In genomic region chr17:79809491-79810316, GRCm38 (mm10) we compare ENCODE assay signal across 25 mouse cellular contexts.
A peak's percentile ranks its signal among the peaks of the same experiment; 100 is the strongest.
DNase-seq lines count a peak whose midpoint lies in the region; ATAC-seq and TF ChIP-seq lines count a peak whose summit lies in the region.
"Had no signal": no experiment of that assay in that cellular context is flagged by ENCODE, and none has a peak within 500 bp of the region (broad histone marks: within the 10 kb centered on the region; RNA-seq: fewer than 3 reads in every experiment).

No protein-coding gene starts in this region.

- no peaks in the 10 kb centered on the region for H3K36me3 ChIP-seq in forebrain, embryonic 14.5 days (ENCODE audit: control insufficient read depth, insufficient read depth, low read length)
- H3K36me3 ChIP-seq in forebrain, embryonic 11.5 days (ENCODE audit: control insufficient read depth, insufficient read depth, low read length), result no peaks in the 10 kb centered on the region
- H3K36me3 ChIP-seq in midbrain, embryonic 11.5 days (ENCODE audit: control insufficient read depth, insufficient read depth, low read length), result no peaks in the 10 kb centered on the region
- H3K36me3 ChIP-seq in midbrain, postnatal 0 days (ENCODE audit: insufficient read depth, low read length), result no peaks in the 10 kb centered on the region
- H3K36me3 ChIP-seq in forebrain, postnatal 0 days (ENCODE audit: insufficient read depth), result no peaks in the 10 kb centered on the region
- no peaks in the 10 kb centered on the region for H3K36me3 ChIP-seq in kidney, embryonic 14.5 days (ENCODE audit: control insufficient read depth, insufficient read depth, low read length)
- H3K36me3 ChIP-seq in neural tube, embryonic 15.5 days, result no peaks in the 10 kb centered on the region
- H3K36me3 ChIP-seq: heart, embryonic 15.5 days; hindbrain, embryonic 13.5 days; limb, embryonic 13.5 days; liver, embryonic 12.5 days; neural tube, embryonic 12.5 days had no signal

- no peaks in the 10 kb centered on the region for H3K27me3 ChIP-seq in forebrain, embryonic 14.5 days (replicated peaks; ENCODE audit: control insufficient read depth, insufficient read depth, low read length)
- peaks cover 8% of the 10 kb centered on the region for H3K27me3 ChIP-seq in forebrain, embryonic 11.5 days (ENCODE audit: control insufficient read depth, insufficient read depth, low read length)
- peaks cover 2% of the 10 kb centered on the region for H3K27me3 ChIP-seq in midbrain, embryonic 11.5 days (ENCODE audit: control insufficient read depth, insufficient read depth, low read length)
- no peaks in the 10 kb centered on the region for H3K27me3 ChIP-seq in midbrain, postnatal 0 days (ENCODE audit: insufficient read depth, low read length)
- no peaks in the 10 kb centered on the region for H3K27me3 ChIP-seq in forebrain, postnatal 0 days (ENCODE audit: insufficient read depth, low read length)
- H3K27me3 ChIP-seq in kidney, embryonic 14.5 days (ENCODE audit: control insufficient read depth, insufficient read depth, low read length), result no peaks in the 10 kb centered on the region
- 0 out of 2 replicates have a peak, but pooled peaks cover 3% of the 10 kb centered on the region for H3K27me3 ChIP-seq in neural tube, embryonic 15.5 days (replicated peaks)
- H3K27me3 ChIP-seq: heart, embryonic 15.5 days; limb, embryonic 13.5 days; liver, embryonic 12.5 days; neural tube, embryonic 12.5 days had no signal

- DNase-seq in forebrain, embryonic 14.5 days (ENCODE audit: low spot score), result peak; percentile 60
- DNase-seq in forebrain, embryonic 11.5 days (ENCODE audit: low spot score), result no peak
- peak; percentile 79 for DNase-seq in midbrain, embryonic 11.5 days (ENCODE audit: low spot score, missing footprints)
- DNase-seq in midbrain, postnatal 0 days (ENCODE audit: low spot score), result no peak
- peak; percentile 3 for DNase-seq in forebrain, postnatal 0 days
- DNase-seq in retina, postnatal 1 day, result peak; percentile 90
- DNase-seq: adrenal gland, postnatal 10 days; cerebellum, adult 2 months; cerebellum, postnatal 25 days; embryo, embryonic 11 days; gastrocnemius, postnatal 36 days; heart, postnatal 36 days; kidney, adult 8-10 months; kidney, postnatal 25 days; layer of hippocampus, postnatal 36 days; lung, adult 18-20 months; lung, postnatal 4 days; right cerebral cortex, adult 18-20 months had no signal

- no peak overlapping the region for H3K9ac ChIP-seq in forebrain, embryonic 14.5 days (ENCODE audit: low read length)
- no peak overlapping the region for H3K9ac ChIP-seq in forebrain, embryonic 11.5 days (ENCODE audit: low read length)
- no peak overlapping the region for H3K9ac ChIP-seq in midbrain, embryonic 11.5 days (ENCODE audit: low read length)
- no peak overlapping the region for H3K9ac ChIP-seq in midbrain, postnatal 0 days (replicated peaks; ENCODE audit: low read length, poor library complexity, severe bottlenecking)
- H3K9ac ChIP-seq in forebrain, postnatal 0 days, result no peak overlapping the region
- H3K9ac ChIP-seq in kidney, embryonic 14.5 days (ENCODE audit: low read depth, low read length), result no peak overlapping the region
- H3K9ac ChIP-seq in neural tube, embryonic 15.5 days (replicated peaks), result no peak overlapping the region
- H3K9ac ChIP-seq: heart, embryonic 15.5 days; hindbrain, embryonic 13.5 days; limb, embryonic 13.5 days; liver, embryonic 12.5 days; neural tube, embryonic 12.5 days had no signal

- TF ChIP-seq CTCF in midbrain, postnatal 0 days (IDR thresholded peaks at IDR 0.05), result no peak
- TF ChIP-seq CTCF in forebrain, postnatal 0 days (IDR thresholded peaks at IDR 0.05; ENCODE audit: low read depth), result no peak

- 74% methylated on average over 23 of the region's 23 CpGs for WGBS in forebrain, embryonic 14.5 days
- 83% methylated on average over 23 of the region's 23 CpGs for WGBS in forebrain, embryonic 11.5 days
- WGBS in midbrain, embryonic 11.5 days, result 84% methylated on average over 23 of the region's 23 CpGs
- 69% methylated on average over 23 of the region's 23 CpGs for WGBS in midbrain, postnatal 0 days
- 62% methylated on average over 23 of the region's 23 CpGs for WGBS in forebrain, postnatal 0 days
- WGBS in kidney, embryonic 14.5 days, result 74% methylated on average over 23 of the region's 23 CpGs
- 88% methylated on average over 23 of the region's 23 CpGs for WGBS in neural tube, embryonic 15.5 days

- no peaks in the 10 kb centered on the region for H3K9me3 ChIP-seq in forebrain, embryonic 14.5 days (replicated peaks; ENCODE audit: control insufficient read depth, low read length)
- no peaks in the 10 kb centered on the region for H3K9me3 ChIP-seq in forebrain, embryonic 11.5 days (ENCODE audit: control insufficient read depth, low read length)
- no peaks in the 10 kb centered on the region for H3K9me3 ChIP-seq in midbrain, embryonic 11.5 days (ENCODE audit: control insufficient read depth, low read length)
- H3K9me3 ChIP-seq in midbrain, postnatal 0 days (ENCODE audit: low read length), result no peaks in the 10 kb centered on the region
- H3K9me3 ChIP-seq in forebrain, postnatal 0 days (ENCODE audit: low read length), result no peaks in the 10 kb centered on the region
- no peaks in the 10 kb centered on the region for H3K9me3 ChIP-seq in kidney, embryonic 14.5 days (ENCODE audit: control insufficient read depth, low read length)
- H3K9me3 ChIP-seq in neural tube, embryonic 15.5 days (replicated peaks), result no peaks in the 10 kb centered on the region
- H3K9me3 ChIP-seq: heart, embryonic 15.5 days; hindbrain, embryonic 13.5 days; limb, embryonic 13.5 days; liver, embryonic 12.5 days; neural tube, embryonic 12.5 days had no signal

- peak overlapping the region; percentile 3 for H3K27ac ChIP-seq in forebrain, embryonic 14.5 days (ENCODE audit: low read depth, low read length)
- H3K27ac ChIP-seq in forebrain, embryonic 11.5 days (ENCODE audit: low read depth, low read length), result no peak overlapping the region
- H3K27ac ChIP-seq in midbrain, embryonic 11.5 days (ENCODE audit: low read depth, low read length), result no peak overlapping the region
- no peak overlapping the region for H3K27ac ChIP-seq in midbrain, postnatal 0 days (ENCODE audit: low read depth, low read length)
- H3K27ac ChIP-seq in forebrain, postnatal 0 days (ENCODE audit: low read depth, low read length), result no peak overlapping the region
- no peak overlapping the region for H3K27ac ChIP-seq in kidney, embryonic 14.5 days (ENCODE audit: low read depth, low read length)
- H3K27ac ChIP-seq in neural tube, embryonic 15.5 days (replicated peaks), result no peak overlapping the region
- H3K27ac ChIP-seq: heart, embryonic 15.5 days; hindbrain, embryonic 13.5 days; limb, embryonic 13.5 days; liver, embryonic 12.5 days; neural tube, embryonic 12.5 days had no signal

- no peak overlapping the region for H3K4me2 ChIP-seq in forebrain, embryonic 14.5 days (ENCODE audit: low read length)
- H3K4me2 ChIP-seq in forebrain, embryonic 11.5 days (ENCODE audit: low read depth, low read length, severe bottlenecking), result no peak overlapping the region
- H3K4me2 ChIP-seq in midbrain, embryonic 11.5 days, result no peak overlapping the region
- no peak overlapping the region for H3K4me2 ChIP-seq in midbrain, postnatal 0 days (ENCODE audit: low read depth, low read length, poor library complexity, severe bottlenecking)
- H3K4me2 ChIP-seq in forebrain, postnatal 0 days (ENCODE audit: low read depth), result no peak overlapping the region
- H3K4me2 ChIP-seq in kidney, embryonic 14.5 days (replicated peaks; ENCODE audit: low read depth, low read length), result no peak overlapping the region
- H3K4me2 ChIP-seq in neural tube, embryonic 15.5 days, result no peak overlapping the region
- H3K4me2 ChIP-seq: heart, embryonic 15.5 days; hindbrain, embryonic 13.5 days; limb, embryonic 13.5 days; liver, embryonic 12.5 days; neural tube, embryonic 12.5 days had no signal

- ATAC-seq in forebrain, embryonic 14.5 days, result peak; percentile 70
- ATAC-seq in forebrain, embryonic 11.5 days (replicated peaks; ENCODE audit: low FRiP score), result no peak
- ATAC-seq in midbrain, embryonic 11.5 days (ENCODE audit: low FRiP score), result no peak
- no peak; the same call in 1 of the 2 replicates for ATAC-seq in midbrain, postnatal 0 days (ENCODE audit: low FRiP score)
- ATAC-seq in forebrain, postnatal 0 days, result no peak; the same call in 1 of the 2 replicates
- ATAC-seq in kidney, embryonic 14.5 days (ENCODE audit: low FRiP score, low TSS enrichment), result no peak
- ATAC-seq in neural tube, embryonic 15.5 days (ENCODE audit: low FRiP score), result no peak
- ATAC-seq: liver, embryonic 12.5 days had no signal

- 0 out of 2 replicates have a peak, but pooled peaks cover 3% of the 10 kb centered on the region for H3K4me1 ChIP-seq in forebrain, embryonic 14.5 days (ENCODE audit: control insufficient read depth, insufficient read depth, low read length)
- no peaks in the 10 kb centered on the region for H3K4me1 ChIP-seq in forebrain, embryonic 11.5 days (replicated peaks; ENCODE audit: control insufficient read depth, insufficient read depth, low read length)
- H3K4me1 ChIP-seq in midbrain, embryonic 11.5 days (ENCODE audit: control insufficient read depth, insufficient read depth, low read length), result no peaks in the 10 kb centered on the region
- no peaks in the 10 kb centered on the region for H3K4me1 ChIP-seq in midbrain, postnatal 0 days (ENCODE audit: insufficient read depth, low read length)
- H3K4me1 ChIP-seq in forebrain, postnatal 0 days (ENCODE audit: insufficient read depth), result no peaks in the 10 kb centered on the region
- no peaks in the 10 kb centered on the region; the same call in 1 of the 2 replicates for H3K4me1 ChIP-seq in kidney, embryonic 14.5 days (ENCODE audit: control insufficient read depth, insufficient read depth, low read length)
- H3K4me1 ChIP-seq in neural tube, embryonic 15.5 days, result no peaks in the 10 kb centered on the region
- H3K4me1 ChIP-seq: heart, embryonic 15.5 days; hindbrain, embryonic 13.5 days; liver, embryonic 12.5 days; neural tube, embryonic 12.5 days had no signal

- no peak overlapping the region for H3K4me3 ChIP-seq in forebrain, embryonic 14.5 days (ENCODE audit: low read depth, low read length)
- no peak overlapping the region for H3K4me3 ChIP-seq in forebrain, embryonic 11.5 days (ENCODE audit: low read depth, low read length)
- no peak overlapping the region for H3K4me3 ChIP-seq in midbrain, embryonic 11.5 days (ENCODE audit: low read depth, low read length)
- H3K4me3 ChIP-seq in midbrain, postnatal 0 days (ENCODE audit: low read depth, low read length), result no peak overlapping the region
- H3K4me3 ChIP-seq in forebrain, postnatal 0 days (ENCODE audit: low read depth, low read length), result no peak overlapping the region
- H3K4me3 ChIP-seq in kidney, embryonic 14.5 days (ENCODE audit: low read length), result no peak overlapping the region
- H3K4me3 ChIP-seq in neural tube, embryonic 15.5 days (replicated peaks), result no peak overlapping the region
- H3K4me3 ChIP-seq: heart, embryonic 15.5 days; hindbrain, embryonic 13.5 days; limb, embryonic 13.5 days; liver, embryonic 12.5 days; neural tube, embryonic 12.5 days had no signal

Comparison
In these comparisons a context has a peak if more than half of its experiments do, and no peak if none do; other contexts are left out.
1. DNase-seq: peak in forebrain, embryonic 14.5 days (single experiment), midbrain, embryonic 11.5 days (single experiment), forebrain, postnatal 0 days (single experiment) and retina, postnatal 1 day (single experiment); none in forebrain, embryonic 11.5 days (single experiment) and midbrain, postnatal 0 days (single experiment).